8 mouse cellular contexts compared by ENCODE assay signal in the genomic region with DNA sequence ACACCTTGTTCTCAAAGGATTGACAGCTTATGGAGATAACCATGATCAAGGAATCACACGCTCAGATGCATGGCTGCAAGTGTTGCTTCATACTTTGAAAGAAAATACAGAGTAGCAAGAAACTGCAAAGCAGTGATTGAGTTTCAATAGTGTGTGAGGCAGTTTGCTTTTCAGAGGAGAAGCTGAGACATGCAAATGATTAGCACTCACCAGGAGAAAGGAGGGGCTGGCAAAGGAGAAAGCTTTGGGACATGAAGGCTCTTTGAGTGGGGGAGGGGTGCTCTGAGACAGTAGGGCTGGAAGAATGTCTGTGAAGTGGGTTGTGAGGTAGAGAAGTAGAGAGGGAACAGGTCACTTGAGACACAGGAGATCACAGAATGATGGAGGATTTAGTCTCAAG.
DNase-seq lines count a peak whose midpoint lies in the region; ATAC-seq lines count a peak whose summit lies in the region.

No protein-coding gene starts in this region.

- H3K4me1 ChIP-seq in midbrain, embryonic 14.5 days (ENCODE audit: control insufficient read depth, insufficient read depth, low read length): 0 out of 2 replicates have a peak, but pooled peaks cover 3% of the 10 kb centered on the region
- H3K4me1 ChIP-seq in midbrain, embryonic 13.5 days (replicated peaks): peaks cover 13% of the 10 kb centered on the region
- no peaks in the 10 kb centered on the region; the same call in none of the 2 replicates for H3K4me1 ChIP-seq in embryonic facial prominence, embryonic 11.5 days (ENCODE audit: control insufficient read depth, insufficient read depth, low read length)
- peaks cover 18 to 27% of the 10 kb centered on the region in 2 experiments for H3K4me1 ChIP-seq in heart, embryonic 14.5 days (ENCODE audit: control insufficient read depth in 2 of 2, insufficient read depth in 2 of 2, low read length in 2 of 2)
- H3K4me1 ChIP-seq in stomach, embryonic 15.5 days: peaks cover 7% of the 10 kb centered on the region

- no peaks in the 10 kb centered on the region for H3K36me3 ChIP-seq in midbrain, embryonic 14.5 days (ENCODE audit: control insufficient read depth, insufficient read depth, low read length)
- no peaks in the 10 kb centered on the region for H3K36me3 ChIP-seq in midbrain, embryonic 13.5 days
- H3K36me3 ChIP-seq in embryonic facial prominence, embryonic 11.5 days (replicated peaks; ENCODE audit: control insufficient read depth, insufficient read depth, low read depth, low read length): no peaks in the 10 kb centered on the region
- H3K36me3 ChIP-seq in heart, embryonic 14.5 days (ENCODE audit: control insufficient read depth, insufficient read depth, low read length): no peaks in the 10 kb centered on the region
- H3K36me3 ChIP-seq in stomach, embryonic 15.5 days: no peaks in the 10 kb centered on the region

- H3K4me2 ChIP-seq in midbrain, embryonic 14.5 days (ENCODE audit: low read length): no peak overlapping the region
- H3K4me2 ChIP-seq in midbrain, embryonic 13.5 days (replicated peaks): no peak overlapping the region
- H3K4me2 ChIP-seq in embryonic facial prominence, embryonic 11.5 days (ENCODE audit: low read depth, low read length): no peak overlapping the region
- peak overlapping the region; percentile 32 for H3K4me2 ChIP-seq in heart, embryonic 14.5 days (ENCODE audit: low read length)
- H3K4me2 ChIP-seq in stomach, embryonic 15.5 days: no peak overlapping the region

- H3K27me3 ChIP-seq in midbrain, embryonic 14.5 days (ENCODE audit: control insufficient read depth, insufficient read depth, low read length): no peaks in the 10 kb centered on the region
- no peaks in the 10 kb centered on the region for H3K27me3 ChIP-seq in midbrain, embryonic 13.5 days
- no peaks in the 10 kb centered on the region for H3K27me3 ChIP-seq in embryonic facial prominence, embryonic 11.5 days (ENCODE audit: control insufficient read depth, insufficient read depth, low read length)
- no peaks in the 10 kb centered on the region for H3K27me3 ChIP-seq in heart, embryonic 14.5 days (ENCODE audit: control insufficient read depth, insufficient read depth, low read length)
- H3K27me3 ChIP-seq in stomach, embryonic 15.5 days (replicated peaks): no peaks in the 10 kb centered on the region

- peak; percentile 22 for DNase-seq in midbrain, embryonic 14.5 days
- peak; percentile 83 for DNase-seq in embryonic facial prominence, embryonic 11.5 days (ENCODE audit: low spot score)
- DNase-seq in urinary bladder, postnatal 14 days (ENCODE audit: low spot score): no peak
- no peak for DNase-seq in cerebellum, postnatal 36 days
- no peak for DNase-seq in ovary, postnatal 14 days (ENCODE audit: low spot score)

- no peak for ATAC-seq in midbrain, embryonic 14.5 days (ENCODE audit: low FRiP score, low TSS enrichment)
- no peak for ATAC-seq in midbrain, embryonic 13.5 days
- ATAC-seq in embryonic facial prominence, embryonic 11.5 days (replicated peaks; ENCODE audit: insufficient number of reproducible peaks, low FRiP score, low TSS enrichment, low read depth): peak; percentile 68
- ATAC-seq in heart, embryonic 14.5 days (ENCODE audit: insufficient number of reproducible peaks, insufficient read depth, low FRiP score, low read depth): no peak
- no peak for ATAC-seq in stomach, embryonic 15.5 days (ENCODE audit: insufficient read depth, low FRiP score, low read depth)

- H3K9me3 ChIP-seq in midbrain, embryonic 14.5 days (ENCODE audit: control insufficient read depth, low read length): no peaks in the 10 kb centered on the region
- H3K9me3 ChIP-seq in midbrain, embryonic 13.5 days: no peaks in the 10 kb centered on the region
- no peaks in the 10 kb centered on the region for H3K9me3 ChIP-seq in embryonic facial prominence, embryonic 11.5 days (replicated peaks; ENCODE audit: control insufficient read depth, low read length)
- H3K9me3 ChIP-seq in heart, embryonic 14.5 days (ENCODE audit: control insufficient read depth, low read length): no peaks in the 10 kb centered on the region
- H3K9me3 ChIP-seq in stomach, embryonic 15.5 days: no peaks in the 10 kb centered on the region

- no peak overlapping the region for H3K9ac ChIP-seq in midbrain, embryonic 14.5 days (replicated peaks; ENCODE audit: low read length)
- H3K9ac ChIP-seq in midbrain, embryonic 13.5 days (replicated peaks): no peak overlapping the region
- H3K9ac ChIP-seq in embryonic facial prominence, embryonic 11.5 days (replicated peaks; ENCODE audit: low read length): no peak overlapping the region
- no peak overlapping the region for H3K9ac ChIP-seq in heart, embryonic 14.5 days (ENCODE audit: low read length)
- H3K9ac ChIP-seq in stomach, embryonic 15.5 days: no peak overlapping the region

- no peak overlapping the region for H3K4me3 ChIP-seq in midbrain, embryonic 14.5 days (replicated peaks; ENCODE audit: low read depth, low read length)
- H3K4me3 ChIP-seq in midbrain, embryonic 13.5 days (replicated peaks): no peak overlapping the region
- H3K4me3 ChIP-seq in embryonic facial prominence, embryonic 11.5 days (ENCODE audit: low read depth, low read length): no peak overlapping the region
- no peak overlapping the region for H3K4me3 ChIP-seq in heart, embryonic 14.5 days (ENCODE audit: control insufficient read depth in 1 of 2, insufficient read depth in 1 of 2, low read depth in 1 of 2, low read length in 2 of 2)
- no peak overlapping the region for H3K4me3 ChIP-seq in stomach, embryonic 15.5 days (replicated peaks)

- WGBS in midbrain, embryonic 14.5 days: 67% methylated on average over 1 of the region's 1 CpGs
- WGBS in midbrain, embryonic 13.5 days: 56% methylated on average over 1 of the region's 1 CpGs
- WGBS in embryonic facial prominence, embryonic 11.5 days: 51% methylated on average over 1 of the region's 1 CpGs
- 11% methylated on average over 1 of the region's 1 CpGs for WGBS in heart, embryonic 14.5 days
- WGBS in stomach, embryonic 15.5 days: 49% methylated on average over 1 of the region's 1 CpGs

- H3K27ac ChIP-seq in midbrain, embryonic 14.5 days (replicated peaks; ENCODE audit: low read depth, low read length): no peak overlapping the region
- H3K27ac ChIP-seq in midbrain, embryonic 13.5 days: no peak overlapping the region
- peak overlapping the region; percentile 78 for H3K27ac ChIP-seq in embryonic facial prominence, embryonic 11.5 days (replicated peaks; ENCODE audit: low read depth, low read length)
- peak overlapping the region; percentile 28 to 58; a peak in 2 of 4 replicates for H3K27ac ChIP-seq in heart, embryonic 14.5 days (replicated peaks in 1 of 2; ENCODE audit: control insufficient read depth in 1 of 2, insufficient read depth in 1 of 2, low read depth in 2 of 2, low read length in 2 of 2)
- H3K27ac ChIP-seq in stomach, embryonic 15.5 days: peak overlapping the region; percentile 41; the same call in 1 of the 2 replicates

Comparison
In these comparisons a context has a peak if more than half of its experiments do, and no peak if none do; other contexts are left out.
1. DNase-seq: peak in midbrain, embryonic 14.5 days (single experiment) and embryonic facial prominence, embryonic 11.5 days (single experiment); none in urinary bladder, postnatal 14 days (single experiment), cerebellum, postnatal 36 days (0 of 2) and ovary, postnatal 14 days (single experiment).
2. H3K27ac ChIP-seq: peak in embryonic facial prominence, embryonic 11.5 days (single experiment), heart, embryonic 14.5 days (2 of 2) and stomach, embryonic 15.5 days (single experiment); none in midbrain, embryonic 14.5 days (single experiment) and midbrain, embryonic 13.5 days (single experiment).